Mouse (Mus musculus): ENCODE measurements around the gene 2510009E07Rik. TPM values are rescaled to one million over a fixed set of nuclear protein-coding genes. Genes with fewer than 3 reads are reported as not detected.

2510009E07Rik gene
- polyA plus RNA-seq, 1 experiment from 2014 or later: 45.4 TPM

GRCm38 (mm10) chr16:21636156-21636853 lies 58.2 kb downstream of the 2510009E07Rik start:
- no peak overlapping the region for H3K9ac ChIP-seq
- 91% methylated on average over 5 of the region's 5 CpGs for WGBS

GRCm38 (mm10) chr16:21634460-21634859 lies 60.0 kb downstream of the 2510009E07Rik start:
- ATAC-seq (ENCODE audit: low FRiP score): no peak
- Histone ChIP-seq H3K9ac (no peak overlapping the region), H3K4me3 (replicated peaks; ENCODE audit: low read length) (no peak overlapping the region), H3K27ac (no peak overlapping the region), H3K9me3 (ENCODE audit: control insufficient read depth, low read length) (no peaks in the 10 kb centered on the region), H3K4me2 (replicated peaks) (no peak overlapping the region), H3K4me1 (replicated peaks; ENCODE audit: control insufficient read depth, insufficient read depth, low read length) (no peaks in the 10 kb centered on the region), H3K27me3 (ENCODE audit: control insufficient read depth, insufficient read depth, low read length) (no peaks in the 10 kb centered on the region), H3K36me3 (replicated peaks; ENCODE audit: control insufficient read depth, insufficient read depth) (no peaks in the 10 kb centered on the region)
- no peak for DNase-seq (ENCODE audit: low spot score)

More at GRCm38 (mm10) chr16:21636156-21636853, 58.2 kb downstream of the 2510009E07Rik start:
- DNase-seq (ENCODE audit: low spot score) (no peak), ATAC-seq (ENCODE audit: low FRiP score) (no peak)
- H3K36me3 ChIP-seq (replicated peaks; ENCODE audit: control insufficient read depth, insufficient read depth): 0 out of 2 replicates have a peak, but pooled peaks cover 6% of the 10 kb centered on the region
- no peak overlapping the region for H3K27ac ChIP-seq
- H3K4me3 ChIP-seq (replicated peaks; ENCODE audit: low read length): no peak overlapping the region
- H3K4me1 ChIP-seq (replicated peaks; ENCODE audit: control insufficient read depth, insufficient read depth, low read length): no peaks in the 10 kb centered on the region
- no peaks in the 10 kb centered on the region for H3K27me3 ChIP-seq (ENCODE audit: control insufficient read depth, insufficient read depth, low read length)
- H3K9me3 ChIP-seq (ENCODE audit: control insufficient read depth, low read length): no peaks in the 10 kb centered on the region
- no peak overlapping the region for H3K4me2 ChIP-seq (replicated peaks)

- no peaks in the 10 kb centered on the region for H3K36me3 ChIP-seq (replicated peaks; ENCODE audit: control insufficient read depth, insufficient read depth)
- no peak overlapping the region for H3K4me2 ChIP-seq (replicated peaks)
- no peak overlapping the region for H3K27ac ChIP-seq
- ATAC-seq (ENCODE audit: low FRiP score) (no peak), DNase-seq (ENCODE audit: low spot score) (no peak)
- H3K4me1 ChIP-seq (replicated peaks; ENCODE audit: control insufficient read depth, insufficient read depth, low read length): peaks cover 12% of the 10 kb centered on the region
- H3K9me3 ChIP-seq (ENCODE audit: control insufficient read depth, low read length): no peaks in the 10 kb centered on the region
- H3K9ac ChIP-seq: no peak overlapping the region
- H3K27me3 ChIP-seq (ENCODE audit: control insufficient read depth, insufficient read depth, low read length): no peaks in the 10 kb centered on the region
- WGBS: 85% methylated on average over 4 of the region's 4 CpGs
- H3K4me3 ChIP-seq (replicated peaks; ENCODE audit: low read length): no peak overlapping the region
These were observed 62.6 kb downstream of the 2510009E07Rik start for GRCm38 (mm10) chr16:21631815-21632222.

- no peak overlapping the region for H3K9ac ChIP-seq
- H3K4me2 ChIP-seq (replicated peaks): no peak overlapping the region
- no peaks in the 10 kb centered on the region for H3K27me3 ChIP-seq (ENCODE audit: control insufficient read depth, insufficient read depth, low read length)
- H3K27ac ChIP-seq: no peak overlapping the region
- H3K4me3 ChIP-seq (replicated peaks; ENCODE audit: low read length): no peak overlapping the region
- WGBS: 90% methylated on average over 4 of the region's 4 CpGs
- DNase-seq (ENCODE audit: low spot score) (no peak), ATAC-seq (ENCODE audit: low FRiP score) (no peak)
- H3K9me3 ChIP-seq (ENCODE audit: control insufficient read depth, low read length): no peaks in the 10 kb centered on the region
- H3K4me1 ChIP-seq (replicated peaks; ENCODE audit: control insufficient read depth, insufficient read depth, low read length): peaks cover 12% of the 10 kb centered on the region
- H3K36me3 ChIP-seq (replicated peaks; ENCODE audit: control insufficient read depth, insufficient read depth): no peaks in the 10 kb centered on the region
These were observed 63.9 kb downstream of the 2510009E07Rik start for GRCm38 (mm10) chr16:21630614-21631013.

GRCm38 (mm10) chr16:21628061-21628591 lies 66.3 kb downstream of the 2510009E07Rik start:
- 0 out of 2 replicates have a peak overlapping the region, but pooled peaks have one; percentile 47 for H3K27ac ChIP-seq
- H3K4me3 ChIP-seq (replicated peaks; ENCODE audit: low read length): no peak overlapping the region
- no peaks in the 10 kb centered on the region for H3K9me3 ChIP-seq (ENCODE audit: control insufficient read depth, low read length)
- WGBS: 46% methylated on average over 13 of the region's 13 CpGs
- H3K9ac ChIP-seq: no peak overlapping the region
- no peak overlapping the region; the same call in 1 of the 2 replicates for H3K4me2 ChIP-seq (replicated peaks)
- no peaks in the 10 kb centered on the region for H3K36me3 ChIP-seq (replicated peaks; ENCODE audit: control insufficient read depth, insufficient read depth)
- H3K4me1 ChIP-seq (replicated peaks; ENCODE audit: control insufficient read depth, insufficient read depth, low read length): peaks cover 12% of the 10 kb centered on the region
- DNase-seq (ENCODE audit: low spot score) (no peak), ATAC-seq (ENCODE audit: low FRiP score) (peak; percentile 41; the same call in 1 of the 2 replicates)
- H3K27me3 ChIP-seq (ENCODE audit: control insufficient read depth, insufficient read depth, low read length): no peaks in the 10 kb centered on the region

- H3K4me3 ChIP-seq (replicated peaks; ENCODE audit: low read length): no peak overlapping the region
- H3K4me2 ChIP-seq (replicated peaks): no peak overlapping the region
- no peak for DNase-seq (ENCODE audit: low spot score)
- H3K9me3 ChIP-seq (ENCODE audit: control insufficient read depth, low read length): no peaks in the 10 kb centered on the region
- no peaks in the 10 kb centered on the region for H3K36me3 ChIP-seq (replicated peaks; ENCODE audit: control insufficient read depth, insufficient read depth)
- peak; percentile 41 for ATAC-seq (ENCODE audit: low FRiP score)
- WGBS: 48% methylated on average over 6 of the region's 6 CpGs
- H3K9ac ChIP-seq: no peak overlapping the region
- H3K27me3 ChIP-seq (ENCODE audit: control insufficient read depth, insufficient read depth, low read length): no peaks in the 10 kb centered on the region
- H3K4me1 ChIP-seq (replicated peaks; ENCODE audit: control insufficient read depth, insufficient read depth, low read length): peaks cover 12% of the 10 kb centered on the region
- no peak overlapping the region for H3K27ac ChIP-seq
These were observed 67.2 kb downstream of the 2510009E07Rik start for GRCm38 (mm10) chr16:21627248-21627647.

- Histone ChIP-seq H3K4me3 (replicated peaks; ENCODE audit: low read length) (no peak overlapping the region), H3K9me3 (ENCODE audit: control insufficient read depth, low read length) (no peaks in the 10 kb centered on the region), H3K27ac (peak overlapping the region; percentile 62), H3K4me1 (replicated peaks; ENCODE audit: control insufficient read depth, insufficient read depth, low read length) (peaks cover 12% of the 10 kb centered on the region), H3K9ac (no peak overlapping the region), H3K4me2 (replicated peaks) (no peak overlapping the region), H3K27me3 (ENCODE audit: control insufficient read depth, insufficient read depth, low read length) (no peaks in the 10 kb centered on the region), H3K36me3 (replicated peaks; ENCODE audit: control insufficient read depth, insufficient read depth) (no peaks in the 10 kb centered on the region)
- DNase-seq (ENCODE audit: low spot score): no peak
- no peak for ATAC-seq (ENCODE audit: low FRiP score)
- 55% methylated on average over 6 of the region's 6 CpGs for WGBS
These were observed 68.5 kb downstream of the 2510009E07Rik start for GRCm38 (mm10) chr16:21625784-21626634.

GRCm38 (mm10) chr16:21620630-21621029 lies 73.8 kb downstream of the 2510009E07Rik start:
- Histone ChIP-seq H3K4me2 (replicated peaks) (no peak overlapping the region), H3K9me3 (ENCODE audit: control insufficient read depth, low read length) (no peaks in the 10 kb centered on the region), H3K27me3 (ENCODE audit: control insufficient read depth, insufficient read depth, low read length) (no peaks in the 10 kb centered on the region; the same call in 1 of the 2 replicates), H3K27ac (no peak overlapping the region), H3K36me3 (replicated peaks; ENCODE audit: control insufficient read depth, insufficient read depth) (no peaks in the 10 kb centered on the region), H3K4me1 (replicated peaks; ENCODE audit: control insufficient read depth, insufficient read depth, low read length) (no peaks in the 10 kb centered on the region; the same call in 1 of the 2 replicates), H3K4me3 (replicated peaks; ENCODE audit: low read length) (no peak overlapping the region), H3K9ac (no peak overlapping the region)
- ATAC-seq (ENCODE audit: low FRiP score) (no peak), DNase-seq (ENCODE audit: low spot score) (no peak)
- 87% methylated on average over 2 of the region's 2 CpGs for WGBS

- H3K4me3 ChIP-seq (replicated peaks; ENCODE audit: low read length): no peak overlapping the region
- H3K4me1 ChIP-seq (replicated peaks; ENCODE audit: control insufficient read depth, insufficient read depth, low read length): no peaks in the 10 kb centered on the region; the same call in 1 of the 2 replicates
- H3K27ac ChIP-seq: no peak overlapping the region
- H3K9ac ChIP-seq: no peak overlapping the region
- H3K9me3 ChIP-seq (ENCODE audit: control insufficient read depth, low read length): no peaks in the 10 kb centered on the region
- DNase-seq (ENCODE audit: low spot score): no peak
- no peaks in the 10 kb centered on the region; the same call in 1 of the 2 replicates for H3K27me3 ChIP-seq (ENCODE audit: control insufficient read depth, insufficient read depth, low read length)
- WGBS: 54% methylated on average over 7 of the region's 7 CpGs
- H3K4me2 ChIP-seq (replicated peaks): no peak overlapping the region
- no peak for ATAC-seq (ENCODE audit: low FRiP score)
- H3K36me3 ChIP-seq (replicated peaks; ENCODE audit: control insufficient read depth, insufficient read depth): no peaks in the 10 kb centered on the region
These were observed 78.7 kb downstream of the 2510009E07Rik start for GRCm38 (mm10) chr16:21615802-21616201.

Data from hindbrain, embryonic 14.5 days (tissue).